ENCODE assay signal across 23 mouse cellular contexts in the genomic region with DNA sequence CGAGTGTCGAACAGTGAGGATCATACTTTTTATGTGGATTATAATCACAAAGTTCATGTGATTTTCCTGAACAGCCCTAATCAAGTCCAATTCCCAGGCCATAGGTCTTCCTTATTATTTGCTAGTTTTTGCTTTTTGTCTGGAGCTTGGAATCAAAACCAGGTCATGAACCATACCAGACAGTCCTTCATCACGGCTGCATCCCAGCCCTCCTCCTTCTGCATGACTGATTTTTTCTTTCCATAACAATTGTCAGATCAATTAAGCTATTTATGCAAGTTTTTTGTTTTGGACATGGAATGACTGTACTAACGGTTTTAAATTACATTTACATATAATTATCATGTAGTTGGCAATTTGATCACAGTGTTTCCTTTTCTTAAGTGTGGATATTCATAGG.
DNase-seq lines count a peak whose midpoint lies in the region; ATAC-seq and TF ChIP-seq lines count a peak whose summit lies in the region.
"Had no signal": no experiment of that assay in that cellular context is flagged by ENCODE, and none has a peak within 500 bp of the region (broad histone marks: within the 10 kb centered on the region; RNA-seq: fewer than 3 reads in every experiment).

No protein-coding gene starts in this region.

- H3K27ac ChIP-seq in layer of hippocampus, adult 2 months, result peak overlapping the region; percentile 94
- H3K27ac ChIP-seq in midbrain, embryonic 11.5 days (ENCODE audit: low read depth, low read length), result no peak overlapping the region
- no peak overlapping the region for H3K27ac ChIP-seq in forebrain, embryonic 13.5 days

- no peak for TF ChIP-seq CTCF in layer of hippocampus, adult 2 months (conservative IDR thresholded peaks at IDR 0.05)

- no peak overlapping the region for H3K4me3 ChIP-seq in layer of hippocampus, adult 2 months
- H3K4me3 ChIP-seq in midbrain, embryonic 11.5 days (ENCODE audit: low read depth, low read length), result no peak overlapping the region
- no peak overlapping the region for H3K4me3 ChIP-seq in forebrain, embryonic 13.5 days

- DNase-seq in layer of hippocampus, adult 2 months (ENCODE audit: low spot score in 2 of 2), result no peak
- DNase-seq in layer of hippocampus, adult 11-12 months (ENCODE audit: low spot score), result no peak
- DNase-seq in Muller cell, postnatal 12 days (ENCODE audit: inconsistent ontology term), result peak; percentile 50
- peak; percentile 53 for DNase-seq in retina, embryonic 14.5 days (ENCODE audit: low spot score)
- peak; percentile 66 for DNase-seq in retina, postnatal 1 day
- no peak for DNase-seq in midbrain, embryonic 11.5 days (ENCODE audit: low spot score, missing footprints)
- DNase-seq: adrenal gland, adult 2 months; adrenal gland, adult 8-10 months; adrenal gland, postnatal 10 days; adrenal gland, postnatal 14 days; adrenal gland, postnatal 25 days; adrenal gland, postnatal 36 days; B cell, adult 2 months; cerebellum, adult 11 months; cerebellum, adult 11-12 months; cerebellum, adult 18-20 months had no signal

- no peaks in the 10 kb centered on the region for H3K36me3 ChIP-seq in midbrain, embryonic 11.5 days (ENCODE audit: control insufficient read depth, insufficient read depth, low read length)
- no peaks in the 10 kb centered on the region for H3K36me3 ChIP-seq in forebrain, embryonic 13.5 days (ENCODE audit: poor library complexity, severe bottlenecking)
- H3K36me3 ChIP-seq: G1E had no signal

- H3K4me1 ChIP-seq in midbrain, embryonic 11.5 days (ENCODE audit: control insufficient read depth, insufficient read depth, low read length), result no peaks in the 10 kb centered on the region
- peaks cover 11% of the 10 kb centered on the region; the same call in 1 of the 2 replicates for H3K4me1 ChIP-seq in forebrain, embryonic 13.5 days

- no peak for ATAC-seq in megakaryocyte, adult 5-6 weeks (ENCODE audit: poor library complexity, severe bottlenecking)
- ATAC-seq in midbrain, embryonic 11.5 days (ENCODE audit: low FRiP score), result no peak
- no peak for ATAC-seq in forebrain, embryonic 13.5 days
- ATAC-seq: activated CD4-positive, CD25-positive, alpha-beta regulatory T cell, adult 4 months; CD4-positive, CD25-positive, alpha-beta regulatory T cell, adult 4 months; Patski had no signal

- no peak overlapping the region for H3K4me2 ChIP-seq in midbrain, embryonic 11.5 days
- no peak overlapping the region for H3K4me2 ChIP-seq in forebrain, embryonic 13.5 days

- H3K27me3 ChIP-seq in midbrain, embryonic 11.5 days (ENCODE audit: control insufficient read depth, insufficient read depth, low read length), result no peaks in the 10 kb centered on the region
- no peaks in the 10 kb centered on the region for H3K27me3 ChIP-seq in forebrain, embryonic 13.5 days
- H3K27me3 ChIP-seq: CH12.LX, Patski had no signal

- H3K9ac ChIP-seq in midbrain, embryonic 11.5 days (ENCODE audit: low read length), result no peak overlapping the region
- no peak overlapping the region for H3K9ac ChIP-seq in forebrain, embryonic 13.5 days

- WGBS in midbrain, embryonic 11.5 days, result 88% methylated on average over 4 of the region's 4 CpGs
- WGBS in forebrain, embryonic 13.5 days, result 67% methylated on average over 4 of the region's 4 CpGs

- no peaks in the 10 kb centered on the region for H3K9me3 ChIP-seq in midbrain, embryonic 11.5 days (ENCODE audit: control insufficient read depth, low read length)
- no peaks in the 10 kb centered on the region for H3K9me3 ChIP-seq in forebrain, embryonic 13.5 days (replicated peaks)
- H3K9me3 ChIP-seq: G1E had no signal

Comparison
In these comparisons a context has a peak if more than half of its experiments do, and no peak if none do; other contexts are left out.
1. DNase-seq: peak in Muller cell, postnatal 12 days (single experiment), retina, embryonic 14.5 days (single experiment) and retina, postnatal 1 day (single experiment); none in layer of hippocampus, adult 2 months (0 of 2), layer of hippocampus, adult 11-12 months (single experiment) and midbrain, embryonic 11.5 days (single experiment).